Mouse (Mus musculus): Measurements from ENCODE around the gene Slc38a6. TPM values are rescaled to one million over a fixed set of nuclear protein-coding genes. Genes with fewer than 3 reads are reported as not detected.
A peak's percentile ranks its signal among the peaks of the same experiment; 100 is the strongest.

The Slc38a6 gene
- total RNA-seq (2014; fragmentation: Nextera tagmentation) = 4.0 and 12.3 TPM in 2 replicates
- total RNA-seq (2017) = 0.14 and 2.9 TPM in 2 replicates

GRCm38 (mm10) chr12:73286287-73287092 is at the start of gene Slc38a6, which contains the start of gene Trmt5:
Gene Slc38a6 (plus strand): TSS chr12:73286779.
Gene Trmt5 (minus strand): TSS chr12:73286710.
- peak; percentile 97 for ATAC-seq (replicated peaks; ENCODE audit: low FRiP score, low TSS enrichment, poor library complexity, severe bottlenecking)

- ATAC-seq (replicated peaks; ENCODE audit: low FRiP score, low TSS enrichment, poor library complexity, severe bottlenecking) = no peak
Measured at GRCm38 (mm10) chr12:73241960-73242359, 44.6 kb upstream of the Slc38a6 start.

- ATAC-seq (replicated peaks; ENCODE audit: low FRiP score, low TSS enrichment, poor library complexity, severe bottlenecking) = no peak
Measured at GRCm38 (mm10) chr12:73245687-73246086, 40.9 kb upstream of the Slc38a6 start.

GRCm38 (mm10) chr12:73255006-73255405 is 31.6 kb upstream of the Slc38a6 start:
- ATAC-seq (replicated peaks; ENCODE audit: low FRiP score, low TSS enrichment, poor library complexity, severe bottlenecking) = no peak

- no peak for ATAC-seq (replicated peaks; ENCODE audit: low FRiP score, low TSS enrichment, poor library complexity, severe bottlenecking)
Measured at GRCm38 (mm10) chr12:73259269-73259668, 27.3 kb upstream of the Slc38a6 start.

GRCm38 (mm10) chr12:73260339-73260738 is 26.2 kb upstream of the Slc38a6 start:
- ATAC-seq (replicated peaks; ENCODE audit: low FRiP score, low TSS enrichment, poor library complexity, severe bottlenecking) = no peak

GRCm38 (mm10) chr12:73265381-73265978 is 21.1 kb upstream of the Slc38a6 start:
- no peak for ATAC-seq (replicated peaks; ENCODE audit: low FRiP score, low TSS enrichment, poor library complexity, severe bottlenecking)

GRCm38 (mm10) chr12:73266597-73266996 is 20.0 kb upstream of the Slc38a6 start:
- ATAC-seq (replicated peaks; ENCODE audit: low FRiP score, low TSS enrichment, poor library complexity, severe bottlenecking) = no peak

GRCm38 (mm10) chr12:73268497-73268896 is 18.1 kb upstream of the Slc38a6 start:
- ATAC-seq (replicated peaks; ENCODE audit: low FRiP score, low TSS enrichment, poor library complexity, severe bottlenecking) = no peak

GRCm38 (mm10) chr12:73269531-73269930 is 17.0 kb upstream of the Slc38a6 start:
- ATAC-seq (replicated peaks; ENCODE audit: low FRiP score, low TSS enrichment, poor library complexity, severe bottlenecking) = no peak

GRCm38 (mm10) chr12:73269933-73270332 is 16.6 kb upstream of the Slc38a6 start:
- no peak for ATAC-seq (replicated peaks; ENCODE audit: low FRiP score, low TSS enrichment, poor library complexity, severe bottlenecking)

GRCm38 (mm10) chr12:73274921-73275320 is 11.7 kb upstream of the Slc38a6 start:
- no peak for ATAC-seq (replicated peaks; ENCODE audit: low FRiP score, low TSS enrichment, poor library complexity, severe bottlenecking)

- ATAC-seq (replicated peaks; ENCODE audit: low FRiP score, low TSS enrichment, poor library complexity, severe bottlenecking) = no peak
Measured at GRCm38 (mm10) chr12:73287609-73288008, 1.0 kb downstream of the Slc38a6 start.

GRCm38 (mm10) chr12:73288626-73289025 is 2.0 kb downstream of the Slc38a6 start:
- no peak for ATAC-seq (replicated peaks; ENCODE audit: low FRiP score, low TSS enrichment, poor library complexity, severe bottlenecking)

GRCm38 (mm10) chr12:73294884-73295283 is 8.3 kb downstream of the Slc38a6 start:
- no peak for ATAC-seq (replicated peaks; ENCODE audit: low FRiP score, low TSS enrichment, poor library complexity, severe bottlenecking)

- no peak for ATAC-seq (replicated peaks; ENCODE audit: low FRiP score, low TSS enrichment, poor library complexity, severe bottlenecking)
Measured at GRCm38 (mm10) chr12:73295505-73296140, 9.0 kb downstream of the Slc38a6 start.

GRCm38 (mm10) chr12:73298621-73299020 is 12.0 kb downstream of the Slc38a6 start:
- no peak for ATAC-seq (replicated peaks; ENCODE audit: low FRiP score, low TSS enrichment, poor library complexity, severe bottlenecking)

- no peak for ATAC-seq (replicated peaks; ENCODE audit: low FRiP score, low TSS enrichment, poor library complexity, severe bottlenecking)
Measured at GRCm38 (mm10) chr12:73300531-73300930, 14.0 kb downstream of the Slc38a6 start.

- no peak for ATAC-seq (replicated peaks; ENCODE audit: low FRiP score, low TSS enrichment, poor library complexity, severe bottlenecking)
Measured at GRCm38 (mm10) chr12:73304636-73305035, 18.1 kb downstream of the Slc38a6 start.

GRCm38 (mm10) chr12:73307750-73308149 is 21.2 kb downstream of the Slc38a6 start:
- ATAC-seq (replicated peaks; ENCODE audit: low FRiP score, low TSS enrichment, poor library complexity, severe bottlenecking) = no peak
